Mouse (Mus musculus): ENCODE measurements around the gene Sema5a. TPM values are rescaled to one million over a fixed set of nuclear protein-coding genes. Genes with fewer than 3 reads are reported as not detected.

The Sema5a gene
- total RNA-seq, 1 experiment from 2014 or later, result not detected

- no peak for ATAC-seq (replicated peaks; ENCODE audit: insufficient number of reproducible peaks, low FRiP score, low TSS enrichment, poor library complexity, severe bottlenecking)
Measured at GRCm38 (mm10) chr15:32333456-32333855, 88.8 kb downstream of the Sema5a start.

- ATAC-seq (replicated peaks; ENCODE audit: insufficient number of reproducible peaks, low FRiP score, low TSS enrichment, poor library complexity, severe bottlenecking), result no peak
Measured at GRCm38 (mm10) chr15:32337810-32338209, 93.2 kb downstream of the Sema5a start.

GRCm38 (mm10) chr15:32338721-32339290 lies 94.2 kb downstream of the Sema5a start:
- ATAC-seq (replicated peaks; ENCODE audit: insufficient number of reproducible peaks, low FRiP score, low TSS enrichment, poor library complexity, severe bottlenecking), result no peak

GRCm38 (mm10) chr15:32339426-32339825 lies 94.8 kb downstream of the Sema5a start:
- ATAC-seq (replicated peaks; ENCODE audit: insufficient number of reproducible peaks, low FRiP score, low TSS enrichment, poor library complexity, severe bottlenecking), result no peak

- ATAC-seq (replicated peaks; ENCODE audit: insufficient number of reproducible peaks, low FRiP score, low TSS enrichment, poor library complexity, severe bottlenecking), result no peak
Measured at GRCm38 (mm10) chr15:32341423-32341822, 96.8 kb downstream of the Sema5a start.

- ATAC-seq (replicated peaks; ENCODE audit: insufficient number of reproducible peaks, low FRiP score, low TSS enrichment, poor library complexity, severe bottlenecking), result no peak
Measured at GRCm38 (mm10) chr15:32343544-32343943, 98.9 kb downstream of the Sema5a start.

GRCm38 (mm10) chr15:32347315-32347714 lies 102.7 kb downstream of the Sema5a start:
- no peak for ATAC-seq (replicated peaks; ENCODE audit: insufficient number of reproducible peaks, low FRiP score, low TSS enrichment, poor library complexity, severe bottlenecking)

GRCm38 (mm10) chr15:32349276-32349675 lies 104.7 kb downstream of the Sema5a start:
- ATAC-seq (replicated peaks; ENCODE audit: insufficient number of reproducible peaks, low FRiP score, low TSS enrichment, poor library complexity, severe bottlenecking), result no peak

- no peak for ATAC-seq (replicated peaks; ENCODE audit: insufficient number of reproducible peaks, low FRiP score, low TSS enrichment, poor library complexity, severe bottlenecking)
Measured at GRCm38 (mm10) chr15:32352995-32353394, 108.4 kb downstream of the Sema5a start.

- ATAC-seq (replicated peaks; ENCODE audit: insufficient number of reproducible peaks, low FRiP score, low TSS enrichment, poor library complexity, severe bottlenecking), result no peak
Measured at GRCm38 (mm10) chr15:32353513-32353912, 108.9 kb downstream of the Sema5a start.

- ATAC-seq (replicated peaks; ENCODE audit: insufficient number of reproducible peaks, low FRiP score, low TSS enrichment, poor library complexity, severe bottlenecking), result no peak
Measured at GRCm38 (mm10) chr15:32356805-32357204, 112.2 kb downstream of the Sema5a start.

- no peak for ATAC-seq (replicated peaks; ENCODE audit: insufficient number of reproducible peaks, low FRiP score, low TSS enrichment, poor library complexity, severe bottlenecking)
Measured at GRCm38 (mm10) chr15:32367841-32368240, 123.2 kb downstream of the Sema5a start.

- no peak for ATAC-seq (replicated peaks; ENCODE audit: insufficient number of reproducible peaks, low FRiP score, low TSS enrichment, poor library complexity, severe bottlenecking)
Measured at GRCm38 (mm10) chr15:32370914-32371313, 126.3 kb downstream of the Sema5a start.

- ATAC-seq (replicated peaks; ENCODE audit: insufficient number of reproducible peaks, low FRiP score, low TSS enrichment, poor library complexity, severe bottlenecking), result no peak
Measured at GRCm38 (mm10) chr15:32371385-32371784, 126.8 kb downstream of the Sema5a start.

- no peak for ATAC-seq (replicated peaks; ENCODE audit: insufficient number of reproducible peaks, low FRiP score, low TSS enrichment, poor library complexity, severe bottlenecking)
Measured at GRCm38 (mm10) chr15:32376326-32376725, 131.7 kb downstream of the Sema5a start.

GRCm38 (mm10) chr15:32377781-32378180 lies 133.2 kb downstream of the Sema5a start:
- no peak for ATAC-seq (replicated peaks; ENCODE audit: insufficient number of reproducible peaks, low FRiP score, low TSS enrichment, poor library complexity, severe bottlenecking)

- no peak for ATAC-seq (replicated peaks; ENCODE audit: insufficient number of reproducible peaks, low FRiP score, low TSS enrichment, poor library complexity, severe bottlenecking)
Measured at GRCm38 (mm10) chr15:32380311-32380710, 135.7 kb downstream of the Sema5a start.

- ATAC-seq (replicated peaks; ENCODE audit: insufficient number of reproducible peaks, low FRiP score, low TSS enrichment, poor library complexity, severe bottlenecking), result no peak
Measured at GRCm38 (mm10) chr15:32382930-32383481, 138.4 kb downstream of the Sema5a start.

GRCm38 (mm10) chr15:32396241-32396890 lies 151.8 kb downstream of the Sema5a start:
- ATAC-seq (replicated peaks; ENCODE audit: insufficient number of reproducible peaks, low FRiP score, low TSS enrichment, poor library complexity, severe bottlenecking), result no peak

- ATAC-seq (replicated peaks; ENCODE audit: insufficient number of reproducible peaks, low FRiP score, low TSS enrichment, poor library complexity, severe bottlenecking), result no peak
Measured at GRCm38 (mm10) chr15:32397064-32397463, 152.5 kb downstream of the Sema5a start.

Measured in monocyte, adult 5-6 weeks (primary cell).